Comparison of ENCODE assay signal across 20 mouse cellular contexts in genomic region chr9:89881552-89881951, GRCm38 (mm10). TPM values are rescaled to one million over a fixed set of nuclear protein-coding genes. Genes with fewer than 3 reads are reported as not detected.
"Had no signal": no experiment of that assay in that cellular context is flagged by ENCODE, and none has a peak within 500 bp of the region (broad histone marks: within the 10 kb centered on the region; RNA-seq: fewer than 3 reads in every experiment).

No protein-coding gene starts in this region.

- H3K27ac ChIP-seq: liver, embryonic 13.5 days; liver, embryonic 15.5 days; lung, embryonic 15.5 days; macrophage; midbrain, embryonic 12.5 days; neural tube, embryonic 12.5 days; stomach, embryonic 15.5 days; stomach, postnatal 0 days had no signal

- H3K9me3 ChIP-seq: lung, embryonic 15.5 days; stomach, embryonic 15.5 days had no signal

- H3K4me2 ChIP-seq: liver, embryonic 13.5 days; liver, embryonic 15.5 days; lung, embryonic 15.5 days; midbrain, embryonic 12.5 days; neural tube, embryonic 12.5 days; stomach, embryonic 15.5 days had no signal

- H3K4me1 ChIP-seq: liver, embryonic 13.5 days; liver, embryonic 15.5 days; lung, embryonic 15.5 days; midbrain, embryonic 12.5 days; neural tube, embryonic 12.5 days; stomach, embryonic 15.5 days had no signal

- H3K36me3 ChIP-seq: liver, embryonic 13.5 days; liver, embryonic 15.5 days; lung, embryonic 15.5 days; midbrain, embryonic 12.5 days; neural tube, embryonic 12.5 days; stomach, embryonic 15.5 days had no signal

- H3K4me3 ChIP-seq: liver, embryonic 13.5 days; liver, embryonic 15.5 days; lung, embryonic 15.5 days; megakaryocyte, embryonic 14.5 days; midbrain, embryonic 12.5 days; neural tube, embryonic 12.5 days; stomach, embryonic 15.5 days had no signal

- H3K9ac ChIP-seq: liver, embryonic 13.5 days; liver, embryonic 15.5 days; liver, postnatal 0 days; lung, embryonic 15.5 days; midbrain, embryonic 12.5 days; neural tube, embryonic 12.5 days; stomach, embryonic 15.5 days had no signal

- ATAC-seq: liver, postnatal 0 days; lung, postnatal 0 days had no signal

- DNase-seq: liver, embryonic 13.5 days; liver, postnatal 0 days; lung, adult 2 months; lung, postnatal 14 days; lung, postnatal 36 days; midbrain, embryonic 14.5 days; right cerebral cortex, postnatal 14 days; thymus, adult 2 months; thymus, postnatal 25 days; thymus, postnatal 4 days had no signal

RNA-seq across cellular contexts. Expression of gene Rasgrf1, which starts 28.2 kb away (rescaled TPM):
- total RNA-seq: neutrophil, adult 5-6 weeks had no signal
- polyA plus RNA-seq: liver, embryonic 13.5 days; liver, embryonic 15.5 days; macrophage had no signal
